Mouse (Mus musculus) intestine, embryonic 16.5 days (tissue): ENCODE measurements around the gene Pgls. TPM values are rescaled to one million over a fixed set of nuclear protein-coding genes. Genes with fewer than 3 reads are reported as not detected.

ENCODE experiments used
- ATAC-seq: fragments of 200-750 bp; cut with Nextera tagmentation; 2 replicates; pipeline ENCODE4 v1.8.0; 2017; ENCODE audit warnings: moderate TSS enrichment, moderate library complexity
- H3K27ac ChIP-seq: fragments of 300-500 bp; sonication (generic); 2 replicates; pipeline ENCODE4 v1.5.1; 2014; ENCODE audit warnings: mild to moderate bottlenecking, low read length
- H3K27me3 ChIP-seq: fragments of 300-500 bp; sonication (generic); replicated peaks from 2 replicates; pipeline ENCODE4 v1.6.1; 2014; ENCODE audit warnings: low read length, control low read depth, mixed read lengths; ENCODE audit not compliant: control insufficient read depth, insufficient read depth
- H3K36me3 ChIP-seq: fragments of 300-500 bp; sonication (generic); 2 replicates; pipeline ENCODE4 v1.6.1; 2014; ENCODE audit warnings: low read length, control low read depth; ENCODE audit not compliant: control insufficient read depth, insufficient read depth
- H3K4me1 ChIP-seq: fragments of 300-500 bp; sonication (generic); 2 replicates; pipeline ENCODE4 v1.6.1; 2014; ENCODE audit warnings: low read length, control low read depth, mixed read lengths; ENCODE audit not compliant: control insufficient read depth, insufficient read depth
- H3K4me2 ChIP-seq: fragments of 300-500 bp; sonication (generic); 2 replicates; pipeline ENCODE4 v1.6.1; 2014; ENCODE audit warnings: low read depth, low read length, control low read depth
- H3K4me3 ChIP-seq: fragments of 300-500 bp; sonication (generic); 2 replicates; pipeline ENCODE4 v1.5.1; 2014; ENCODE audit warnings: mild to moderate bottlenecking, low read length
- H3K9ac ChIP-seq: fragments of 300-500 bp; sonication (generic); 2 replicates; pipeline ENCODE4 v1.6.1; 2014; ENCODE audit warnings: low read depth, low read length
- H3K9me3 ChIP-seq: fragments of 300-500 bp; sonication (generic); 2 replicates; pipeline ENCODE4 v1.6.1; 2016; ENCODE audit warnings: low read length, control low read depth; ENCODE audit not compliant: control insufficient read depth
- WGBS: fragments of 180-500 bp; shearing (Covaris S2); extraction: QIAGEN DNeasy Blood & Tissue Kit; methylation state at CpG from one replicate; pipeline ENCODE4 v1.1.7; 2014; 5-methylcytosine and 5-hydroxymethylcytosine counted together
- microRNA-seq: library from miRNA; unstranded; fragments of <30 nt; microRNA quantifications from one replicate; pipeline ENCODE4, GENCODE M21; 2016
- polyA plus RNA-seq: library from polyadenylated mRNA; unstranded; fragments of >200 nt; fragmentation: Nextera tagmentation; extraction: Ambion mirVana; gene quantifications from 2 replicates; pipeline ENCODE4 v1.2.1, GENCODE M21; 2015

The Pgls gene
- polyA plus RNA-seq, 1 experiment from 2014 or later: 252 TPM

- no peaks in the 10 kb centered on the region for H3K9me3 ChIP-seq
Measured at GRCm38 (mm10) chr8:71638321-71638720, 46.3 kb downstream of the Pgls start.

GRCm38 (mm10) chr8:71639318-71639717 is 47.3 kb downstream of the Pgls start:
- no peak overlapping the region for H3K4me2 ChIP-seq
- no peak for ATAC-seq
- WGBS: 86% methylated on average over 4 of the region's 4 CpGs

More at GRCm38 (mm10) chr8:71638321-71638720, 46.3 kb downstream of the Pgls start:
- WGBS: 72% methylated on average over 6 of the region's 6 CpGs
- no peak overlapping the region for H3K4me2 ChIP-seq
- no peak for ATAC-seq
- no peak overlapping the region for H3K9ac ChIP-seq
- H3K27ac ChIP-seq: no peak overlapping the region
- peaks cover 12% of the 10 kb centered on the region; the same call in 1 of the 2 replicates for H3K4me1 ChIP-seq
- H3K4me3 ChIP-seq: no peak overlapping the region
- H3K36me3 ChIP-seq: no peaks in the 10 kb centered on the region
- H3K27me3 ChIP-seq: peaks cover 5% of the 10 kb centered on the region

GRCm38 (mm10) chr8:71645510-71645909 is 53.5 kb downstream of the Pgls start:
- H3K4me1 ChIP-seq: no peaks in the 10 kb centered on the region
- H3K9ac ChIP-seq: no peak overlapping the region
- H3K4me2 ChIP-seq: no peak overlapping the region
- no peaks in the 10 kb centered on the region for H3K27me3 ChIP-seq
- no peaks in the 10 kb centered on the region for H3K9me3 ChIP-seq
- H3K27ac ChIP-seq: no peak overlapping the region
- H3K36me3 ChIP-seq: no peaks in the 10 kb centered on the region
- no peak for ATAC-seq
- 82% methylated on average over 9 of the region's 9 CpGs for WGBS
- H3K4me3 ChIP-seq: no peak overlapping the region

More at GRCm38 (mm10) chr8:71639318-71639717, 47.3 kb downstream of the Pgls start:
- Histone ChIP-seq H3K9ac (no peak overlapping the region), H3K4me1 (peaks cover 5% of the 10 kb centered on the region; the same call in 1 of the 2 replicates), H3K9me3 (no peaks in the 10 kb centered on the region), H3K4me3 (no peak overlapping the region), H3K36me3 (no peaks in the 10 kb centered on the region), H3K27me3 (peaks cover 5% of the 10 kb centered on the region; the same call in 1 of the 2 replicates), H3K27ac (no peak overlapping the region)

Small RNA genes lying within 50 kb of the gene (microRNA-seq; reads per million reads assigned to microRNA genes)
- not detected for gene Mir6769b

Other genes starting within 250 kb of the Pgls start
- 89.5 and 95.8 TPM in 2 replicates for gene Use1, start 225.3 kb upstream of the Pgls start, polyA plus RNA-seq
- gene Ocel1, start 220.9 kb upstream of the Pgls start, polyA plus RNA-seq: 6.3 and 8.5 TPM in 2 replicates
- 35.8 and 51.1 TPM in 2 replicates for gene Nr2f6, start 210.2 kb upstream of the Pgls start, polyA plus RNA-seq
- 10.8 and 10.9 TPM in 2 replicates for gene Ushbp1, start 196.4 kb upstream of the Pgls start, polyA plus RNA-seq
- gene Babam1, start 195.3 kb upstream of the Pgls start, polyA plus RNA-seq: 84.7 and 86.9 TPM in 2 replicates
- gene Ankle1, start 186.2 kb upstream of the Pgls start, polyA plus RNA-seq: 32.0 and 39.4 TPM in 2 replicates
- 24.0 and 25.1 TPM in 2 replicates for gene Abhd8, start 128.5 kb upstream of the Pgls start, polyA plus RNA-seq
- gene Mrpl34, start 127.2 kb upstream of the Pgls start, polyA plus RNA-seq: 224 and 234 TPM in 2 replicates
- 88.1 and 91.7 TPM in 2 replicates for gene Dda1, start 123.0 kb upstream of the Pgls start, polyA plus RNA-seq
- gene Ano8, start 106.2 kb upstream of the Pgls start, polyA plus RNA-seq: 0.20 and 0.43 TPM in 2 replicates
- gene Gtpbp3, start 104.1 kb upstream of the Pgls start, polyA plus RNA-seq: 14.0 and 14.9 TPM in 2 replicates
- gene Plvap, start 80.4 kb upstream of the Pgls start, polyA plus RNA-seq: 70.9 and 80.9 TPM in 2 replicates
- gene Ccdc194, start 66.5 kb upstream of the Pgls start, polyA plus RNA-seq: 0.26 and 0.28 TPM in 2 replicates
- 38.8 and 42.0 TPM in 2 replicates for gene Bst2, start 54.7 kb upstream of the Pgls start, polyA plus RNA-seq
- gene Mvb12a, start 49.3 kb upstream of the Pgls start, polyA plus RNA-seq: 126 and 130 TPM in 2 replicates
- gene Tmem221, start 33.3 kb upstream of the Pgls start, polyA plus RNA-seq: 1.3 and 1.8 TPM in 2 replicates
- 0.06 TPM in 1 of 2 replicates, not detected in the other for gene Nxnl1, start 25.6 kb upstream of the Pgls start, polyA plus RNA-seq
- gene Slc27a1, start 23.3 kb upstream of the Pgls start, polyA plus RNA-seq: 21.0 and 24.3 TPM in 2 replicates
- 3.0 and 3.5 TPM in 2 replicates for gene Fam129c, start 5.5 kb downstream of the Pgls start, polyA plus RNA-seq
- 68.0 and 70.5 TPM in 2 replicates for gene Colgalt1, start 18.8 kb downstream of the Pgls start, polyA plus RNA-seq
- 0.98 and 1.2 TPM in 2 replicates for gene Unc13a, start 79.6 kb downstream of the Pgls start, polyA plus RNA-seq
- 11.5 and 13.5 TPM in 2 replicates for gene Jak3, start 84.1 kb downstream of the Pgls start, polyA plus RNA-seq
- gene Insl3, start 97.0 kb downstream of the Pgls start, polyA plus RNA-seq: 2.4 and 2.5 TPM in 2 replicates
- 19.2 and 20.9 TPM in 2 replicates for gene B3gnt3, start 109.6 kb downstream of the Pgls start, polyA plus RNA-seq
- 5.0 and 6.4 TPM in 2 replicates for gene Fcho1, start 133.5 kb downstream of the Pgls start, polyA plus RNA-seq